Comparison of ENCODE assay signal across 21 mouse cellular contexts in the genomic region with DNA sequence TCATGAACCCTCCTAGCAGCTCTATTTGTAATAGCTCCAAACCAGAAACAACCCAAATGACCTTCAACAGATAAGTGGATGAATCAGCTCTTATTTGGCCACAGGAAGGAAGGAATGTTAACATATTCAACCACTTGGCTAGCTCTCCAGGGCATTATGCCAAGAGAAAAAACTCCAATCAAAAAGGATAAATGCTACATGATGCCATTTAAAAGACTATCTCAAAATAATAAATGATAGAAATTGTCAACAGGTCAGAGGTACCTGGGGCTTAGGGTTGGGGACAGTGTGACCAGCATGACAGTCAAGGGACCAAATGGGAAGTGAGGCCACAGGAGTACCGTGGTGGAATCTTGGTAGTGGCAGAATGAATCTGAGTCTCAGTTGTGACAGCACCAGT. TPM values are rescaled to one million over a fixed set of nuclear protein-coding genes. Genes with fewer than 3 reads are reported as not detected.
DNase-seq lines count a peak whose midpoint lies in the region; ATAC-seq and TF ChIP-seq lines count a peak whose summit lies in the region.
"Had no signal": no experiment of that assay in that cellular context is flagged by ENCODE, and none has a peak within 500 bp of the region (broad histone marks: within the 10 kb centered on the region; RNA-seq: fewer than 3 reads in every experiment).

No protein-coding gene starts in this region.

- TF ChIP-seq POLR2A in kidney, adult 2 months (IDR thresholded peaks at IDR 0.05; ENCODE audit: low read depth, low read length) = no peak
- TF ChIP-seq POLR2A in lung, adult 2 months (IDR thresholded peaks at IDR 0.05; ENCODE audit: borderline replicate concordance, extremely low read depth, low read depth, low read length) = no peak

- peaks cover 3% of the 10 kb centered on the region; the same call in 1 of the 2 replicates for H3K4me1 ChIP-seq in kidney, adult 2 months (ENCODE audit: control insufficient read depth, insufficient read depth, low read length)
- H3K4me1 ChIP-seq in lung, postnatal 0 days (ENCODE audit: insufficient read depth, low read depth, low read length) = peaks cover 6% of the 10 kb centered on the region; the same call in 1 of the 2 replicates
- H3K4me1 ChIP-seq in lung, adult 2 months (ENCODE audit: control insufficient read depth, insufficient read depth, low read length) = peaks cover 4% of the 10 kb centered on the region
- H3K4me1 ChIP-seq: forebrain, embryonic 12.5 days; hindbrain, embryonic 12.5 days; limb, embryonic 12.5 days; neural tube, embryonic 12.5 days had no signal

- peak; percentile 32 for DNase-seq in kidney, adult 2 months
- no peak for DNase-seq in kidney, adult 18-20 months
- peak; percentile 47 for DNase-seq in lung, postnatal 0 days (ENCODE audit: low spot score)
- DNase-seq in lung, adult 2 months = no peak
- DNase-seq in NIH3T3 (ENCODE audit: low read depth) = peak; percentile 87
- no peak for DNase-seq in frontal cortex, postnatal 14 days (ENCODE audit: low spot score in 2 of 2)
- DNase-seq in left cerebral cortex, adult 18-20 months (ENCODE audit: low spot score in 2 of 2) = no peak
- DNase-seq: cerebellum, postnatal 14 days; right cerebral cortex, postnatal 14 days; thymus, postnatal 25 days had no signal

- ATAC-seq in lung, postnatal 0 days = no peak
- peak; percentile 43 for ATAC-seq in granulocyte monocyte progenitor cell, adult 5-6 weeks (replicated peaks; ENCODE audit: poor library complexity, severe bottlenecking)
- ATAC-seq: CD4-positive, CD25-positive, alpha-beta regulatory T cell, adult 4 months; inflammation-experienced regulatory T-cells, adult 6 months had no signal

- no peaks in the 10 kb centered on the region for H3K9me3 ChIP-seq in lung, postnatal 0 days (ENCODE audit: low read length)
- H3K9me3 ChIP-seq: forebrain, embryonic 12.5 days; G1E; hindbrain, embryonic 12.5 days; limb, embryonic 12.5 days; neural tube, embryonic 12.5 days had no signal

- no peak for TF ChIP-seq CTCF in kidney, adult 2 months (conservative IDR thresholded peaks at IDR 0.05; ENCODE audit: insufficient read depth, insufficient read length, low read depth, low read length)
- no peak for TF ChIP-seq CTCF in lung, postnatal 0 days (IDR thresholded peaks at IDR 0.05)
- no peak for TF ChIP-seq CTCF in lung, adult 2 months (IDR thresholded peaks at IDR 0.05; ENCODE audit: insufficient read depth, low read length)

- no peak overlapping the region for H3K4me2 ChIP-seq in lung, postnatal 0 days (replicated peaks; ENCODE audit: low read depth, low read length)
- H3K4me2 ChIP-seq: forebrain, embryonic 12.5 days; hindbrain, embryonic 12.5 days; limb, embryonic 12.5 days; midbrain, embryonic 11.5 days; neural tube, embryonic 12.5 days had no signal

- no peaks in the 10 kb centered on the region for H3K27me3 ChIP-seq in kidney, adult 2 months (replicated peaks; ENCODE audit: control insufficient read depth, insufficient read depth, low read length)
- H3K27me3 ChIP-seq in lung, postnatal 0 days (replicated peaks; ENCODE audit: insufficient read depth, low read length) = no peaks in the 10 kb centered on the region
- H3K27me3 ChIP-seq: forebrain, embryonic 12.5 days; hindbrain, embryonic 12.5 days; limb, embryonic 12.5 days; neural tube, embryonic 12.5 days had no signal

- TF ChIP-seq EP300 in lung, postnatal 0 days (IDR thresholded peaks at IDR 0.05) = peak; percentile 58; the same call in 1 of the 2 replicates

- 73% methylated on average over 1 of the region's 1 CpGs for WGBS in kidney, adult 2 months
- WGBS in lung, postnatal 0 days = 47% methylated on average over 1 of the region's 1 CpGs
- WGBS in lung, adult 2 months = 42% methylated on average over 1 of the region's 1 CpGs

- H3K36me3 ChIP-seq in kidney, adult 2 months (ENCODE audit: control insufficient read depth, insufficient read depth, low read length) = no peaks in the 10 kb centered on the region
- no peaks in the 10 kb centered on the region for H3K36me3 ChIP-seq in lung, postnatal 0 days (ENCODE audit: insufficient read depth, low read length)
- H3K36me3 ChIP-seq: forebrain, embryonic 12.5 days; G1E; hindbrain, embryonic 12.5 days; limb, embryonic 12.5 days; neural tube, embryonic 12.5 days had no signal

- H3K4me3 ChIP-seq in kidney, adult 2 months (ENCODE audit: insufficient read depth, low read depth, low read length) = no peak overlapping the region
- H3K4me3 ChIP-seq in lung, postnatal 0 days (ENCODE audit: low read depth, low read length) = no peak overlapping the region
- H3K4me3 ChIP-seq in lung, adult 2 months (replicated peaks; ENCODE audit: extremely low read depth, low read depth, low read length) = no peak overlapping the region
- H3K4me3 ChIP-seq: forebrain, embryonic 12.5 days; hindbrain, embryonic 12.5 days; layer of hippocampus, adult 2 months; limb, embryonic 12.5 days; neural tube, embryonic 12.5 days had no signal

- H3K27ac ChIP-seq in kidney, adult 2 months (ENCODE audit: insufficient read depth, low read depth, low read length) = no peak overlapping the region
- no peak overlapping the region for H3K27ac ChIP-seq in lung, postnatal 0 days (ENCODE audit: low read length)
- H3K27ac ChIP-seq: forebrain, embryonic 12.5 days; hindbrain, embryonic 12.5 days; kidney, postnatal 0 days; layer of hippocampus, adult 2 months; limb, embryonic 12.5 days; neural tube, embryonic 12.5 days had no signal

- no peak overlapping the region for H3K9ac ChIP-seq in lung, postnatal 0 days (replicated peaks; ENCODE audit: low read depth)
- H3K9ac ChIP-seq: forebrain, embryonic 12.5 days; hindbrain, embryonic 12.5 days; limb, embryonic 12.5 days; neural tube, embryonic 12.5 days had no signal

RNA-seq across cellular contexts. Expression of a gene that starts 34.8 kb away (rescaled TPM):
- 5.7 and 6.0 TPM in 2 replicates for polyA plus RNA-seq in kidney, adult 2 months (2012; rRNA removed)
- polyA plus RNA-seq in lung, postnatal 0 days (2015; fragmentation: Nextera tagmentation; extraction: Ambion mirVana) = 21.8 and 24.0 TPM in 2 replicates
- 13.2 and 15.8 TPM in 2 replicates for polyA plus RNA-seq in lung, adult 2 months (2012; rRNA removed)
- total RNA-seq in granulocyte monocyte progenitor cell, adult 5-6 weeks (2014; fragmentation: Nextera tagmentation) = 10.0 and 11.0 TPM in 2 replicates
- total RNA-seq in granulocyte monocyte progenitor cell, adult 5-6 weeks (2017) = 4.5 and 5.1 TPM in 2 replicates
- 100 to 1,000 TPM; 179 to 188 TPM for total RNA-seq in left cerebral cortex, adult 18-20 months (2021)

Comparison
In these comparisons a context has a peak if more than half of its experiments do, and no peak if none do; other contexts are left out.
1. DNase-seq: peak in kidney, adult 2 months (single experiment), lung, postnatal 0 days (single experiment) and NIH3T3 (single experiment); none in kidney, adult 18-20 months (single experiment), lung, adult 2 months (single experiment), frontal cortex, postnatal 14 days (0 of 2) and left cerebral cortex, adult 18-20 months (0 of 2).